Mouse (Mus musculus) C2C12 (cell line): ENCODE measurements around the gene AW822073.

Source experiments
- CTCF ChIP-seq: IDR thresholded peaks from one replicate; pipeline ENCODE4 v1.5.1; 2011; ENCODE audit not compliant: control insufficient read depth, insufficient read depth, insufficient read length
- MYOD1 ChIP-seq: IDR thresholded peaks from one replicate; pipeline ENCODE4 v1.6.1; 2011; ENCODE audit warnings: low read depth; ENCODE audit not compliant: control insufficient read depth, insufficient read length
- USF1 ChIP-seq: IDR thresholded peaks from one replicate; pipeline ENCODE4 v1.6.1; 2011; ENCODE audit warnings: low read depth, mild to moderate bottlenecking, control low read depth, moderate library complexity

DNA sequence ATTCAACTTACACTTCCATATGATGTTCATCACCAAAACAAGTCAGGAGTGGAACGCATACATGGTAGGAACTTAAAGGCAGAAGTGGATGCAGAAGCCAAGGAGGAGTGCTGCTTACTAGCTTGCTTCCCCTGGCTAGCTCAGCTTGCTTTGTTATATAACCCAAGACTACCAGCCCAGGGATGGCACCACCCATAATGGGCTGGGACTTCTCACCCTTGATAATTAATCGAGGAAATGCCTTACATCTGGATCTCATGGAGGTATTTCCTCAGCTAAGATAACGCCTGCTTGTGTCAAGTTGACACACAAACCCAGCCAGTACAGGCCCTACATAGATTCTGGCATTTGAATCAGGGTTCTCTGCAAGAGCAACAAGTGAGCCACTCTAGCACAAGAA, 7.4 kb downstream of the AW822073 start:
- TF ChIP-seq CTCF, result no peak
- TF ChIP-seq USF1, result no peak
- TF ChIP-seq MYOD1, result no peak
